Mouse (Mus musculus): ENCODE measurements around the gene Btbd7.

Gene Btbd7

DNA sequence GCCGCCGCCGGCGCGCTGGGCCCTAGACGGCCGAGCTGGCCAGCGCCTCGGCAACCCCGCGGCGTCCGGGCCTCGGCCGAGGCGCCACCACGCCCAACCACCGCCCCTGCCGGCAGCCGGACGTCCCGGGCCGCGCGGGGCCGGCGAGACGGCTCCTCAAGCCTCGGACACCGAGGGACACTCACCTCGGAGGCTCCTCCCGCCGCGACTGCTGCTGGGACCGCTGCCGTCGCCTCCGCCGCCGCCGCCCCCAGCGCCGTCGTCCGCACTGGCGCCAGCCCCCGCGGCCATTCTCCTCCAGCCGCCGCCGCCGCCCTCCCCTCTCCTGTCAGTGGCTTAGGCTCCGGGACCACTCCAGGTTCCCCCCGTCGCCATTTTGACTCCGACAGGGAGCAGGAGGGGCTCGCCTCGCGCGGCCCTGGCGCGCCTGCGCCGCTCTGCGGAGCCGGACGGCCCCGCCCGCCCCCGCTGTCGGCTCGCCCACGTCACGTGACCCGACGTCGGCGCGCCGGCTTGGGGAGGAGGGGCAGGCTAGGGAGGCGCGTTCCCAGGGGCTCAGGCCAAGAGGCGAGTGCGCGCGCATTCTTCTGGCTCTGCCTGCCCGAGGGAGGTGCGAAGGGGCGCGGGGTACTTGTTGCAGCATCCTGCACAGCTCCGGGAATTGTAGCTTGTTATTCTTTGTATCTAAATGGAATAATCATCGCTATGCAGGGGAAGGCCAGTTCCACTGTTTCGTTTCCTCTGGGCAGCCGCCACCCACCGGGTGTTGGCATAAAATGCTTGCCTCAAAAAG, at the start of gene Btbd7:
TSS of gene Btbd7 (minus strand) at position 441 of the 793 bp plus-strand sequence.
- DNase-seq (ENCODE audit: low spot score): peak; percentile 98

DNA sequence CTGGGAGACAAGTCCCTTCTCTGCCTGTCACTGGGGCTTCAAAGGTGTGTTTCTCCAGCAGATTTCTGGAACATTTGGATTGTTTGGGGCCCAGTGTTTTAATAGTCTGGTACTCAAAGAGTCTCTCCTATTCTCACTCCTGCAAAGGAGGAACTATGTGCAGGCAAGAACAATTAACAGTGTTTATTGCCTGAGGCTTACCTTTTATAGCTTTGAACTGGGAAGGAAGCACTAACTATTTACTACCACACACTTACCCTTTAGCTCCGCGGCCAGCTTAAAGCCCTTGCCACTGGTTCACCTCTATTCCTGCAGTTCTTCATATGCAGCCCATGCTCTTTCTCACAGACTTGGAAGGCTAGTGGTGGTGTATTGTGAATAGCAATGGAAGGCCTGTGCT, 37.8 kb upstream of the Btbd7 start:
- DNase-seq (ENCODE audit: low spot score): no peak

DNA sequence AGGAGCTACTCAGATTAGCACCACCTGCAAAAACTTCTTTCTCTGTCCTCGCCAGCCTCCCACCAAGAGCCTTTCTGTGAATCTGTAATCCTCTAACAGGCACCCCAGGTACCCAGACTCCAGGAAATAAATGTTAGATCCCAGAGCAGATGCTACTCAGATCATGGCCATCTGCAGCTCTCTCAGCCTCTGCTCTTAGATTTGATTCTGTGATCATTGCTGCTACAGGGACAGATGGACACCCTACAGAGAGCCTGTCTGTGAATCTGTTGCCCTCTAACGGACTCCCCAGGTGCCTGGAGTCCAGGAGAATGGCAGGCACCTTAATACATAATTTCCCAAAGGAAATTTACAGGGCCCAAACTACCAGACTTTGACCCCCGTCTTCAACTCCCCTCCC, 29.9 kb upstream of the Btbd7 start:
- DNase-seq (ENCODE audit: low spot score): no peak

DNA sequence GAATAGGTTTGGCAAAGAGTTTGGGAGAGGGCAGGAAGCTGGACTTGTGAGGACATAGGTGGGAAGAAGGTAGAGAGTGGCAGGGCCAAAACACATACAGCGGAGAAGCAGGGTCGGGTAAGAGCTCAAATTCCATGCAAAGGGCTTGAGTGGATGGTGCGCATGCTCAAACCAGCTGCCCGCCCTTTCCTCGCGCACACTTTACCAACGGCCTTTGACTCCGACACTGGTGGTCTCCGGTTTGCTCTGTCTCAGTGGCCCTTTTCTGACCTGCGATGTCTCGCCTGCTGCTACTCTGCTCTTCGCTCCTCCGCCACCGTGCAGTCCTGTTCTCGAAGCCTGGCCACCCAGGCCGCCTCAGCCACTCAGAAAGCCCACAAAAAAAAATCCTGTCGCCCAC, 20.8 kb upstream of the Btbd7 start, which contains the start of gene Cox8c:
TSS of gene Cox8c (plus strand) at position 226 of the 400 bp plus-strand sequence.
- DNase-seq (ENCODE audit: low spot score): no peak

DNA sequence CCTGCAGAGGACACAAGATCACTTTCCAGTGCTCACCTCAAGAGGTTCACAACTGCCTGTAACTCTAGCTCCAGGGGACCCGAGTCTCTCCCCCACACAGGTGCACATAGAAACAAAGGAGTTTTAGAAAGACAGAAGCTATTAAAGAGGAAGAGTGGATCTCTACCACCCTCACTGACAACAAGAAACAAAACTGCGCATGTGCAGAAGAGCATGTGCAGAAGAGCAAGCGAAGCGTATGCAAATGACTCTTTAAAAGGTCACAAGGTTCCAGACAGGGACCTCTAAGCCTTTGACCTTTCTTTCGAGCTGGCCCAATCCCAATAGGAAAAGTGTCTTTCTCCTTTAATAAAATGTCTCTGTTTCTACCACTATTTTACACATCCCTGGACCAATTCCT, 10.3 kb upstream of the Btbd7 start:
- no peak for DNase-seq (ENCODE audit: low spot score)

DNA sequence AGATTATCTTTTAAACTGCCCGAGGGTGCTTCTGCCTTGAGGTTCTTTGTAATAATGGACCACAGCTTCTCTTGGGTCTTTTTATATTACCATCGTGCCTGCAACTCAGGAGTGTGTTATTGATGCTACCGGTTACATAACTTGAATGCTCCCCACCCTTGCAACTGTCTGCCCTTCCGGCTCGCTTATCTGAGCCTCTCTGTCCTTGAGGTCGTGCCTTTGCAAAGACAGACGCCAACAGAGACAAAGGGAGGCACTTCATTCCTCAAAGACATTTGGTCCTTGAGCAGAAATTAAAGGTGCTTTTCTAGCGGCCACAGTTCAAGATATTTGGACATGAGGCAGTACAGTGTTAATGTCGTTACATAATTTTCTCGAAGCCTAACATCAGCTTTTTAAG, 9.1 kb upstream of the Btbd7 start:
- DNase-seq (ENCODE audit: low spot score): no peak

DNA sequence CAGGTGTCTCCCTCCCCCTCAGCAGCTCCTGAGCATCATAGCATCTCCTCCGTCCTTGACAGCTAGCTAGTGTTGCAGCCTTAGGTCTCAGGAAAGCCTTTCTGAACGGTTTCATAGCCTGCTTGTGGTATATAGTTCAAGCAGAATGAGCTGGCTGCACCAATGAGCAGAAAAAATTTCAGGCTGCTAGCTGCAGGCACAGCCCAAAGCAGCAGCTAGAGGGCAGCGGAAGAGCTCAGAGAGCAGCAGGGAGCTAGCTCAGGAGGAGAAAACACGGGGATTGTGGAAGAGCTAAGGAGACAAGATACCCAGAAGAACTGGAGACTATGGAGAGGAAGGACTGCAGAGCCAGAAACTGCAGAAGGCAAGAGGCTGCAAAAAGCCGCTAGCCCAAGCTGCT, 7.5 kb upstream of the Btbd7 start:
- DNase-seq (ENCODE audit: low spot score): peak; percentile 27

DNA sequence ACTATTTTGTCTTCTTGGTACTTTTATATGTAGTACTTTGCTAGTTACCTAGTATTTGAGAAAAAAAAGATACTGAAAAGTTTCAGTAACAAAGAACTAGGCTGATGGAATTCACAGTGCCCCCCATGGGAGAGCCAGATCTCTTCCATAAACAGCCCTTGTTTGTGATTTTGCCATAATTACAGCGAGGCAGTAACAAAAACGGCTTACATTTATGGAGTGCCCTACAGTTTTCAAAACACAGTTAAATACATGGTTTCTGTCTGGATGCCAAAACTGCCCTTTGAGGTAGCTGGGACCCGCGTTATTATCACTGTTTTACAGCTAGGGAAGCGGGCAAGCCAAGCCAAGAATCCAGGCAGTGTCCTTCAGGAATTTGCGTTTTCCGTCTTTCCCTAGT, 630 bp upstream of the Btbd7 start:
- no peak for DNase-seq (ENCODE audit: low spot score)

DNA sequence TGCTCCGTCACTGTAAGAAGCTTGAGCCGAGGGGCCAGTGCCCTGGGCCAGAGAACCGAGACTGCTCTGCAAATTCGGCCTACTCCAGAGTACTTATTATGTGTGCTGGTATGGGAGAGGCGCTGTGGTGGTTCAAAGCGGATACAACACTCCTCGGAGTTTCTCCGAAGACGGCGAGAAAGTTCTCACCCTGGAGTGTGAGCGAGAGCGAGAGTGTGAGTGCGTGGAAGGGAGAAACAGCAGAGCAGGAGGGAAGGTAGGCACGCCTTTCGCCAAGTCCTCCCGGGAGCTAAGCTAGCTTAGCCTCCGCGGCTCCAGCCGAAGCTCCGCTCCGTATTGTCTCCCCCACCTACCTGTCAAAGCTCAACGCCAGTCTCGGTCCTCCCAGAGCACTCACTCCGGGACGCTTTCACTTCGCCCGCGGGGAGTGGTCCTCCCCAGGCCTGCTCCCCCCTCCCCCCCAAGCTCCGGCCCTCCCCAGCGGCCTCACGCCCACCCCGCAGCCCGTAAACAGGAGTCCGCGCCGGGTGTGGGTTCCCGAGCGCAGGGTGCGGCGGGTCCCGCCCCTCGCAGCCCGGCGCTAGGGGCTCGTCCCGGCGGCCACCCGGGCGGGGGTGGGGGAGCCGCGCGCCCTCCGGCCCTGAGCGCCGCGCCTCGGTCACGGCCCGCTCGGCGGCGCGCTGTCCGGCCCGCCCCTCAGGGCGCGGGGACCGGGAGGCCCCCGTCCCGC, 805 bp downstream of the Btbd7 start:
- DNase-seq (ENCODE audit: low spot score): peak; percentile 62

DNA sequence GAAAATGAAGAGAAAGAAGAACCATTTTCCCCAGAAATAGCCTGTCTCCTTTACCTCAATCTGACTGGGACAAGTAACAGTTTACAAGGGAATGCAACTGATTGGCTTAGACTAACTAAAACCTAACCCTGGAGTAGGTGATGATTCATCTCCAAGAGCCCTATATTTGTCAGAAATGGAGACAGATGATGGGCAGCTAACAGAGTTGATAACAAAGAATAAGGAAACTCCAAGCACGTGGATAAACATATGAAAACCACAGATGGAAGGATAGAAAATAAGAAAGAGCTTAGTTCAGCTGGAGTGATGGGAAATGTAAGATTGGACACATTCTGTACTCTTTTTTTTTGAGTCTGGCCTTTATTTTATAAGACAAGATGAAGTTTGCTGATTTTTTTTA, 7.7 kb downstream of the Btbd7 start:
- DNase-seq (ENCODE audit: low spot score): no peak

DNA sequence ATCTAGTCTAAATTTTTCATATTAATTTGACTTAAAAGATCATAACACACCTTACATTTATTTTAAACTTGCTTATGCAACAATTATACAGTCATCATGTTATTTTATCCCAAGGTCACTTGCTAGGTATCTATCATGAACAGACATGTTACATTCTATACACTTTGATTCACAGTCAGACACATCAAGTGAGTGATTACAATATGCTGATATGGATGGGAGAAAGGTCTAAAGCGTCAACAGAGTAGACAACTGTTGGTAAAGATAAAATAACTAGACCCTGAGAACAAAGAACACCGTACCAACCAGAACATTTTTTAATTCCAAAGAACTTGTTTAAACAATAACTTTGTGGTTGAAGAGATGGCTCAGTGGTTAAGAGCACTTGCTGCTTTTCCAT, 8.5 kb downstream of the Btbd7 start:
- no peak for DNase-seq (ENCODE audit: low spot score)

DNA sequence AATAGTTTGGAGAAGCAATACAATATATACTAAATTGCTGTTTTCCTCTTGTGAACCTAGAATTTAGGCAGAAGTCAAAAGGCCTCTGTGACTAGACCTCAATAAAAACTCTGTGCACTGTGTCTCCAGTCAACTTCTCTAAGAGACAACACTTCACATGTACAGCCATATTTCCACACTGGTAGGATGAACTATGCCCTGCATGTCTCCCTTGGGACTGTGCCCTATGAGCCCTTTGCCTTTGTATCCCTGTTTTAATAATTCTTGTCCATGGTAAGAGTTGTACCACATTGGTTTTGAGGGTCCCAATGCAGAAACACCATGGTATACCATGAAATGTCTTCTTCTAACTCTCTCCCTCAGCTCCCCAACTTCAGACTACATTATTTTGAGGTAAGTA, 17.5 kb downstream of the Btbd7 start:
- DNase-seq (ENCODE audit: low spot score): no peak

DNA sequence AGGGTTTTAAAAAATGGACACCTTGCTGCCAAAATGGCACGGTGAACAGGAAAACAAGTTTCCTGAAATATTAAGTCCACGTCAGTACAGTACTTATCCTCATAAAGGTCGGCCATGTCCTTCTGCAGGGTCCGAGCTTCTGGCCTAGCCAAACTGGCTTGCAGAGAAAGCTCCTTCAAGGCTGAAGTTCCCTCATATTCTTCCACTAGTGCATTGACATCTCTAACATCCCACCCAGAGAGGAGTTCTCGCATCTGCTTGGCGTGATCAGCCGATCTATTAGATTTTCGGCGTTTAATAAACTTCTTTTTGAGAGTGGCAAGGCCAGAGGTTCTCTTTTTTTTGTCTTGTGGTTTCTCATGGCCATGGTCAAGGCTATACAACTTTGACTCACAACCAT, 40.0 kb downstream of the Btbd7 start:
- no peak for DNase-seq (ENCODE audit: low spot score)

DNA sequence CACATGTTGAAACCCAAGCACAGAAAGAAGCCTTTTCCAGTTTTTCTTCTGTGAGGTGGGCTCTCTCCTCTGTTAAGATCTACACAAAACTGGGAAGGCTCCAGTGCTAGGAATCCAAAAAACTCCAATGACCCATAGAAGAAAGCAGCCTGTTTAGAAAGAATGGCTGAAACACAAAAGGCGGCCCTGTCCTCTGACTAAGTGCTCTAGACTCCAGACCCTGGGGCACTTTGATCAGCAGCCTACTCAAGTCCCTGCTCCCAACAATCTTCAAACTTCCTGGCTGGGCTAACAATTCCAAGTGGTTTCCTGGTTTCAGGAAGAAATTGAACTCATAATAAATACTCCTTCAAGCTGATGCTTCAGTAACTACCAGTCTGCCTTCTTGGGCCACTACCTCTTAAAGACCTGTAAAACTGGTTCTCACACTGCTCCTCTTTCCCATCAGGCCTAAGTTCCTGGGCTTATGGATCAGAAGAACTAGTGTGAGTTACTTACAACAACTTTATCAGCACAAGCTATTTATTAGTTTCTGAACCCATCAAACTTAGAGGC, 45.4 kb downstream of the Btbd7 start:
- no peak for DNase-seq (ENCODE audit: low spot score)

DNA sequence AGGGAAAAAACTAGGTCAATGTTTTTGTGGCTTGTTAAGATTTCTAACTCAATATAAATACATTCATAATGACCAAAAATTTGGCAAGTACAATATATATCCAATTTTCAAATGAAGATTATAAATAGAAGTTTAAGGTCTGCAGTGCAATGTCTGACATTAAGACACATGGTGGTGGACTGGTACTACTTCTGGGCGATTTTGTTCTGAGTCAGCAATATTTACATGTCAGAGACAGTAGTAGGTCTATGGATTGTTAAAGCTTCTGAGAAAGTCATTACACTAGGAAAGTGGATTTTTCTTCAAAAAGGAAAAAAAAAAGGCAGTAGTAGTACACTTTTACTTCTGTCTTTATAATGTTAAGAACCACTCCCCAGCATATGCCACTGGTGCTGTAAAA, 46.4 kb downstream of the Btbd7 start:
- no peak for DNase-seq (ENCODE audit: low spot score)

DNA sequence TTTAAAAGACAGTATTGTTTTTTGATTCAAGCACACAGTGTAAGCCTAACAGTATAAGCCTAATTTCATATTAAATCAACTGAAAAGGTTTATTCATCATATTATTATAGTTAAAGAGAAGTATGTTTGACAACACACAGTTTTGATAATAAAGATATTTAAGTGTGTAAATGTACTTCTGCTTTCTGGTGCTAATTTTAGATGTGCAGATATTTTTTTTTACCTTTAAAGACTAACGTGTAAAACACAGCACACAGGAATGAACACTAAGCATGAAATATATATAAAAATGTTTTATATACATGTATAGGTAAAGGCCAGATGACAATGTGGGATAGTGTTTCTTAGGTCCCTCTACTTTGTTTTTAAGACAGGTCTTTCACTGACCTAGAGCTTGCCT, 51.2 kb downstream of the Btbd7 start:
- DNase-seq (ENCODE audit: low spot score): no peak

DNA sequence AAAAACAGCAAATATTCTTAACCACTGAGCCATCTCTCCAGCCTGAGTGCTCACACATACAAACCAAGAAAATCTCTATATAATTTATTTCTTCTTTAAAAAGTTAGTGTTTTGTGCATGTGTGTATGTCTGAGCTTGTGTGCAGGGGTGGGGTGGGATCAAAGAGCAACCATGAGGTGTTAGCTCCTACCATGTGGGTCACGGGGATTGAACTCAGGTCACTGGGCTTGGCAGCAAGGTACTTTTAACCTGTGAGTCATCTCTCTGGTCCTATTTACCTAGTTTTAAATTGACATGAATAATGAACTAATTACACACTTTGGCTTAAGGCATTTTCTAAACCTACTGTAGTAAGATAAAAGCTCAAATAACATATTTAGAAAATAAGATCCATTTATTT, 51.9 kb downstream of the Btbd7 start:
- no peak for DNase-seq (ENCODE audit: low spot score)

DNA sequence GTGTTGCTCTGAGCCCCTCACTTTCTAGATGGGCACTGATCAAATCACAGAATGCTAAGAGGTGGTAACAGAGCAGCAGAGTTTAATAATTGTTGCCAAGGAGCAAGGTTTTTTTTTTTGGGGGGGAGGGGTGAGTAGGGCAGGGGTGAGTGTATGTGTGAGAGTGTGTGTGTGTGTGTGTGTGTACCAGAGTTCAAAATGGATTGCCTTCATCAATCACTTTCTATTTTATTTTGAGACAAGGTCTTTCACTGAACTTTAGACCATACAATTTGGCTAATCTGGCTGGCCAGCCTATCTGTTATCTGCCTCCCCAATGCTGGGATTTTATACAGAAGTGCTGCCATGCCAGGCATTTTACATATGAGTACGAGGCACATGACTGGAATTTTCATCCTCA, 63.4 kb downstream of the Btbd7 start:
- DNase-seq (ENCODE audit: low spot score): no peak

DNA sequence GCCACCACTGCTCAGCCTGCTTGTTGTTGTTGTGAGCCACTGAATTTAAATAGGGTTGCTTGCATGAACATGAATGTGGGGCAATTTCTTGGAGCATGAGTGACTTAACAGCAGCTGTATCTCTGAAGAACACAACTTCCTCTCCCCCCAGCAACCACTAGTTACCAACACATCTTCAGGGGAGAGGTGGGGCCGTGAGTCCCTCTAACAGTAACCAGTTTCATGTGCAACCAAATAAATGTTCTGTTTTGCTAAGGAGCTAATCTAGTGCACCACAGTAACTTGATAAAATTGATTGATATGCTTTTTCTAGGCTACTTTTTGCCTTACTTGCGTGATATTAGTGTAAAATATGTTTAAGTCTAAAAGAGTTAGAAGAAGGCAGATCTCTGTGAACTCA, 78.7 kb downstream of the Btbd7 start:
- no peak for DNase-seq (ENCODE audit: low spot score)

DNA sequence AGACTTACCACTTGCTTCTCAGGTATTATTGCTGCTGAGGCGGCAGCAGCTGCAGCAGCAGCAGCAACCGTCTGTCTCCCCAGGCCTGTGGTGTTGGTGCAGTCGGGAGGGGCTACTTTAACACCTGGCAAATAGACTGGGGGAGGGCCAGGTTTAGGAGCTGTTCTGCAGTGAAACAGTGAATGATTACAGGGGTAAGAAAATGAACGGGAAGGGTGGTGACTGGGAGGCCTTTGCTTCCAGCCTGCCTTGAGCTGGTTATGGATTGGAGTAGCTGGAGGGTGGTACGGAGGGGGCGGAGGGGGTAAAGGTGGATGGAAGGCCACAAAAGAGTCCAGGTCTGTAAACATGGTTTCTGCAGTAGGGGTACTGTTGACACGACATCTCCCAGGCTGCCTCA, 90.3 kb downstream of the Btbd7 start:
- DNase-seq (ENCODE audit: low spot score): no peak

DNA sequence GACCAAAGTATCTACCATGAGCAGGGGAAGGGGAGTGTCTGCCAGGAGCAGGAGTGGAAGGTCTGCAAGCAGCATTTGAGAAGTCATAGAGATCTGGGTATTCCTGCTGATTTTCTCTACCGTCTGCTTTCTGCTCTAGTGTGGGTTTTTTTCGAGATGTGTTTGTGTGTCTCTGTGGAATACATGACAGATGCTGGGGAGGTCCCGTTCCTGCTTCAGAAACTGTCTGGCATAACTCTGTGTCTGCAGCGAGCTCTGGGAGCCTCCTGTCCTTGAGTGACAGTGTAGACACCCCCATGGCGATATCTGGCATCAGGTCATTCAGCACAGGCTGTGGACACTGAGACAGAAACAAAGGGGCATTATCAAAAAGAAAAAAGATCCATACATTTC, 92.7 kb downstream of the Btbd7 start:
- no peak for DNase-seq (ENCODE audit: low spot score)

DNA sequence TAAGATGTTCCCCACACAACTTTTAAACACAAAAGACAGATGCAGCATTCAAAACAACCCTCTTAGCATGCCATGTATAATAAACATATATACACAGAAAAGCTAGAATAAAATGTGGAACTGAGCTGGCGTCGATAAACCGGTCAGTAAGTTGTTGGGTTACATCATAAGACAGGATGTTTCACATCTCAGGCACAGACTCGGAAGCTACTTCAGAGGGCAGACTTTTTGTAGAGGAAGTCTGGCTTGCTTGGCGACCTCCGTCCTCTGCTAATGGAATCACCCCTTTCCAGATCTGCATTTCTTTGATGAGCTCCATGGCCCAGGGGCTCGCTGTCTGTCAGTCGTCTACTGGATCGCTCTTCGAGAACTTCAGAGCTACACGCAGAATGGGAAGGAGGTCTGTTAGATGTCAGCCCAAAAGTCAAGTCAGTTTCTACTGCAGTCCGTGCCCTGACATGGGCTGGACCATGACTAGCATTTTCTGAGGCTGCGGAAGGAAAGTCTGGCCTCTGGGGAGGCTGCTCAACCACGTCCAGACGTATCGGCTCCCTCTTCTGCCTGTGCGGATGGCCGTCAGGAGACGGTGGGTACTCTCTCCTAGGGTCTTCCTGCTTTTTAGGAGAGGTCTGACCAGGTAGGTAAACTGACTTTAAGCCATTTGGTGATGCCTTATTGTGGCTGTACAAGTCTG, 93.2 kb downstream of the Btbd7 start:
- DNase-seq (ENCODE audit: low spot score): no peak

DNA sequence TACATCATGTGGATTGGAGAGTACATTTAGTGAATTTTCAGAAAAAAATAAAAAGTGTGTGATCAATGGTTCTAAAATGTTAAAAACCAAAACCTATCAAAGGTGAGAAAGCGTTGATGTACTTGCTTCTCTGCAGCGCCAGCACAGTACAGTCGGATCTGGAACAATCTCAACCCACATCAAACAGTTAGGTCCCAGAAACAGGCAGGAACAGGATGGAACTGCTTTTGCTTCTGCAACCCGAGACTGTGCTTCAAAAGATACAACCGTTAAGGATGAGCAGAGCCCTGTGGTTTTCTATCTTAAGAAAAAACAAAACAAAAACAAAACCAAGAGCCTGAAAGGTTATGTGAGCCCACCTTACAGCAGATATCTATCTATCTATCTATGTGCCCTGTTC, 95.4 kb downstream of the Btbd7 start:
- no peak for DNase-seq (ENCODE audit: low spot score)
